Mouse (Mus musculus): ENCODE results near the gene Trim28.

Trim28 gene

GRCm38 (mm10) chr7:13033451-13034147 is 34.7 kb downstream of the Trim28 start:
- DNase-seq (ENCODE audit: low spot score): no peak

DNA sequence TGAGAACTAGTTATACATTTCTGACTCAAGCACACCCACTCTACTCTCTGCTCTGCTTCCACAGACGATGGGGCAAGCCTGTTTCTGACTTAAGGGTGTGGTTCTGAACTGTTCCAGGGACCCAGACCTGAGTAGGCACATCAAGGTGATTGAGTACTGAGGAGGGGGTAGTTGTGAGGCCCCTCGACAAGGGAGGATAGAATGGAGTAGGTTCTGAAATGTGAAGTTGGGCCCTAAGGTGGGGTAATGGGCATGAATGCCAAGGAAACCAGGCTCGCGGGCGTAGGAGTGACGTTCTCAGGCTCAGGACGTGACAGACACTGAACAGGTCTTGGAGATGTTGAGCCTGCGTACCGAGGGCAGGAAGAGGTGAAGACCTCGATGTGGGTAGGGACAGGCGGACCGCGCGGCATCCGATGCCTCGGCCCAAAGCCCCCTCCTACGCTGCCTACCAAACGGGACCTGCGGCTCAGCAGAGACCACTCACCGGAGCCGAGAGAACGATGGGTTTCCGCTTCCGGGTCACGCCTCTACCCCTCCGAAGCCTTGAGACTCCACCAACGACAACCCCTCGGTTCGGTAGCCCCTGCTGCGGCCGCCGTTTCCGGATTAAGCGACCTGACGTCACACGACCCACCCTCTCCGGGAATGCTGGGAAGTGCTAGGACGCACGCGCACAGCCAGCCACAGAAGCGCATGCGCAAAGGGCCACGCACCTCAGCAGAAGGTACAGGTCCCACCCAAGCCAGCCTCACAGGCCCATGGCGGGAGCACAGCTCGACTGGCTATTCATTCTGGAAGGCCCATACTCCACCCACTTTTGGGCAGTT is 35.4 kb downstream of the Trim28 start, which contains the start of gene Chmp2a:
TSS of gene Chmp2a (minus strand) at position 660 of the 830 bp plus-strand sequence.
- peak; percentile 98 for DNase-seq (ENCODE audit: low spot score)

- DNase-seq (ENCODE audit: low spot score): no peak
Observed at GRCm38 (mm10) chr7:13035211-13035855, 36.4 kb downstream of the Trim28 start.

DNA sequence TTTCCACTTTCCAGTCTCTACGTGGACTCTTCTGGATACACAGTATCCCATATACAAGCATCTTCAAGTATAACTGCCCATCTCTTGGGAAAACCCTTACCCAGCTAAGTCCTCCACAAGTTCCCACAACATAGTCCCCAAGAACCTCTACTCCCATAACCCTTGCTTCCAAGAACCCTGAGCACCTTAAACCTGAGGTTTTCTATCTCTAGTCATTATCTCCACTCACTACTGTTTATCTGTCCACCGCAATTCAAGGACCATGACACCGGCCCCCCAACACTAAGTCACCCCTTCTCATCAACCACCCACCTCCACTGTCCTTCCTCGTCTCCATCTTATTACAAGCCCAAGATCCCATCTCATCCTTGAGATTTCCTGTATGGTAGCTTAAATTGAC is 37.9 kb downstream of the Trim28 start:
- no peak for DNase-seq (ENCODE audit: low spot score)

DNA sequence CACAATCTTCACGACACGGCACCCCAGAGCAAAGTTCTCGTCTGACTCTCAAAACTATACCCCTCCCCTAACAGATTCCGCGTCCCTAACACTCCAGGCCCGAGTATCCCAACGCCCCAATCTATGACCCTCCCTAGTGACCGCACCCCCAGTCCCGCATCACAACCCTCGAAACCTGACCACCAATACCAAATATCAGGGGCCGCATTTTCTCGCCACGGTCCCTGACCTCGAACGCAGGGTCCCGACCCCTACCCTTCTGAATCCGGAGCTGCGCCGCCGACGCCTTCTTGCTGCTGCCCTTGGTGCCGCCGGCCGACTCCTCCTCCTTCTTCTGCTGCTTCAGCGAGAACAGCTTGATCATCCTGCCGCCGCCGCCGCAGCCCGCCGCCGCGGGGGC is 38.5 kb downstream of the Trim28 start:
- DNase-seq (ENCODE audit: low spot score): peak; percentile 76

DNA sequence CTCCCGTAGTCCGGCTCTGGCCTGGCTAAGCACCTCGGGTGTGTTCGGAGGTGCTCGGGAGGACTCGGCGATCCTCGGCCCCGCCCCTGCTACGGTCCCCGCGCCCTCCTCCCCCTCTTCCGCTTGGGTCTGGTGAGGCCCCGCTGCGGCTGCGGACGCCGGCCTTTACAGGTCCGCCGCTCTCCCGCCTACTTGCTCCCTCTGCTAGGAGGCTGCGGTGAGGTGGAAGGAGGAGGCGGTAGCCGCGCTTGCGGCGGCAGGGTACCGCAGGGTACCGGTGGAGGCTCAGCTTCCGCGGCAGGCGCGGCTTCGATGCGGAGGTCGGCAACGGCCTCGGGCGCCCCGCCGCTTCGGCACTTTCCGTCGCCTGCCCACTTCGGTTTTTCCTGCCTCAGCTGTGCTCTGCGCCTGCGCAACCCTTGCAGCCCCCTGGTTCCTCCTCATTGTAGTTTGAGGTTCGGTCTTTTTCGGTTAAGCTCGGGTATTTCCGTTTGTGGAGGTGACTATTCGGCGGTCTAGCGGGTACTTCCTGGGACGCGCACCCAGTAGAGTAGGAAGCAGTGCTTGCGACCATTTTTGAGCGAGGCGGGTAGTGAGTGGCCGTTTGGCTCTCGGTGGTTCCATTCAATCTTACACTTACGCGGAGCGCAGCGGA is 39.1 kb downstream of the Trim28 start, which contains the start of gene Ube2m:
TSS of gene Ube2m (minus strand) at position 375 of the 655 bp plus-strand sequence.
- peak; percentile 99 for DNase-seq (ENCODE audit: low spot score)

- no peak for DNase-seq (ENCODE audit: low spot score)
Observed at GRCm38 (mm10) chr7:13038621-13039169, 39.8 kb downstream of the Trim28 start.

DNA sequence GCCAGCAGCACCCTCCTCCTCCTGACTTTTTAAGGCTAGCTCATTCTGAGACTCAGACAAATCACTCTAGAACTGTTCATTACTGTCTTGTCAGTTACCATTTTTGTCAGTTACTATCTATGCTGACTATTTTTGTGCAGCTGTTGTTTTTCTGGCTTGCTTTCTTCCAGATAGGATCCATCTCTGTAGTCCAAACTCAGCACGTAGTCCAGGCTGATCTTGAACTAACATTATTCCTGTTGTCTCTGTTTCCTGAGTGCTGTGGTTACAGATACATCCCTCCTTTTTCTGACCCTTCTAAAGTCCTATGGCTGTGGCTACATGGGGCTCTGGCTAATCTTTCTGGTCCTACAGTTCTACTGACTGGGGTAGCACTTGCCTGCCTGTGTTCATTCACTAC is 40.3 kb downstream of the Trim28 start:
- no peak for DNase-seq (ENCODE audit: low spot score)

DNA sequence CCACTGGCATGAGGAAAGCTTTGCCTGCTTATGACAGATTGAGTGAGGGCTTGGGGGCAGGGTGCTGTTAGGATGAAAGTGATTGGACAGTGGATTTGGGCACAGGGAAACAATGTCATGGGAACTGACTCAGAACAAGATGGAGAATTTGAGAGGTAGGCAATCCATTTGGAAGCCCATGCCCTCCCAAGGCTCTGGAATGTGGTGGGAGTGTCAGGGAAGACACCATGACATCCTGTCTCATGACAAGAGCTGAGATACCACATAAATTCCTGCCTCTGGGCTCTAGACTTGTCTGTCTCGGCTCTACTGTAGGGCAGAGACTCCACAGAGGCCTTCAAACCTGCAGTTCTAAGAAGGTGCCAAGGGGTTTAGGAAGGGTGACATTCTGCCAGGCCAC is 42.3 kb downstream of the Trim28 start:
- DNase-seq (ENCODE audit: low spot score): no peak

GRCm38 (mm10) chr7:13042511-13042910 is 43.6 kb downstream of the Trim28 start:
- DNase-seq (ENCODE audit: low spot score): no peak

DNA sequence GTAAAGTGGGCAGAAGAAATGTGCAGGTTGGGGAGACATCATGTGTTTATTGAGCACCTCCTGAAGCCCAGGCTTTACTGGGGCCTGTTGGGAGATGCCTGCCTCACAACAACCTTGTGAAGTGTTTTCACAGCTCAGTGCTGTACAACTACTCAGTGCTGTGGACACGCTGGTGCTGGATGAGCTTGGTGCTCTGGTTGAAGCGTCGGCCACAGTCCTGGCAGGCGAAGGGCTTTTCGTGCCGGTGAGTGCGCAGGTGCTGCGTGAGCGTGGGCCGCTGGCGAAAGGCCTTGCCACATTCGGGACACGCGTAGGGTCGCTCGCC is 44.2 kb downstream of the Trim28 start:
- no peak for DNase-seq (ENCODE audit: low spot score)

- DNase-seq (ENCODE audit: low spot score): peak; percentile 67
Observed at GRCm38 (mm10) chr7:13043445-13044253, 44.7 kb downstream of the Trim28 start.

- no peak for DNase-seq (ENCODE audit: low spot score)
Observed at GRCm38 (mm10) chr7:13044254-13044625, 45.3 kb downstream of the Trim28 start.

DNA sequence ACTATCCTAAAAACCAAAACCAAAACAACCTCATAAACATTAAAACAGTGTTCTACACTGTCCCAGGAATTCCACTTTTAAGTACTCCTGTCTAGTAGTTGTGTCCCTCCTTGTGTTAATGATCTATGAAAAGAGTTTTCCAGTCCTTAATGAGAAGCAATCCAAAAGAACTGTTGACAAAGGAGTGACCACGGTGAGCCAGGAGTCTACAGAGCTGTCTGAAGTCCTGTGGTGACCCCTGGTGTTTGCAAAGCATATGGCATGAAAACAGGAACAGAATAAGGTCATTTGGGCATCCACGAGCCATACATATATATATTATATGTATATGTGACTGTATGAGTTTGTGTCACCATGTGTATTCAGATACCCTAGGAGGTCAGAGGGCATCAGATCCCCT is 47.2 kb downstream of the Trim28 start:
- DNase-seq (ENCODE audit: low spot score): peak; percentile 74

- no peak for DNase-seq (ENCODE audit: low spot score)
Observed at GRCm38 (mm10) chr7:13053001-13053400, 54.1 kb downstream of the Trim28 start.

DNA sequence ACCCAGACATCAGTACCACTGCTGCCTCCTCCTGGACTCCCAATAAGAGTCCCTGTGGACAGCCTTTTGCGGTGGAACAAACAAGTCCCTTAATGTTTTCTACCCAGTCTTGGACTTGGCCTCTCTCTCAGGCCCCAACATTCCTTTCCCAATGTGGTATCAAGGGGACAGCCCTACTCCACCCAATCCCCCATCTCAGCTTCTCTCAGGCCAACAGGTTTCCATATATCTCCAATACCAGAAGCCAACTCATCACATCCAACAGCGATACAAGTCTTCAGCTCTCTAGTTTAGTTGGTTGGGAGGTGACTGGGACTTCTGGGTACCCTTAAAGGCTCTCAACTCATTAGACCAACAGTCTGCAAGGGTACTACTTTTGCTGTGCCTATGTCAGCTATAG is 54.6 kb downstream of the Trim28 start:
- no peak for DNase-seq (ENCODE audit: low spot score)

DNA sequence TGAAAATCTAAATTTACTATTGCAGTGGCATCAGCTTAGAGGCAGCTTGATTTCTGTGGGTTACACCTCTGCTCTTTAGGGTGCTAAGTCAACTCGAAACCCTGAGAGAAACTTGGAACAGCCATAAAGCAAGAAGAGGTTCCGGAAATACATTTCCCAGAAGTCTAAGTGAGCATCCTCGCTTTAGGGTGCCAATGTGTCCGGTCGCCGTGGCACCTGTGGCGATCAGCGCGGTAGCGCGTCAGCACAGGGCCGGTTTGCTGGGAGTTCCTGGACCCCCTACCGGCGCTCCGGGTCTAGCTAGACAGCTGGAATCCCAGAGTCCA is 55.0 kb downstream of the Trim28 start:
- DNase-seq (ENCODE audit: low spot score): no peak

DNA sequence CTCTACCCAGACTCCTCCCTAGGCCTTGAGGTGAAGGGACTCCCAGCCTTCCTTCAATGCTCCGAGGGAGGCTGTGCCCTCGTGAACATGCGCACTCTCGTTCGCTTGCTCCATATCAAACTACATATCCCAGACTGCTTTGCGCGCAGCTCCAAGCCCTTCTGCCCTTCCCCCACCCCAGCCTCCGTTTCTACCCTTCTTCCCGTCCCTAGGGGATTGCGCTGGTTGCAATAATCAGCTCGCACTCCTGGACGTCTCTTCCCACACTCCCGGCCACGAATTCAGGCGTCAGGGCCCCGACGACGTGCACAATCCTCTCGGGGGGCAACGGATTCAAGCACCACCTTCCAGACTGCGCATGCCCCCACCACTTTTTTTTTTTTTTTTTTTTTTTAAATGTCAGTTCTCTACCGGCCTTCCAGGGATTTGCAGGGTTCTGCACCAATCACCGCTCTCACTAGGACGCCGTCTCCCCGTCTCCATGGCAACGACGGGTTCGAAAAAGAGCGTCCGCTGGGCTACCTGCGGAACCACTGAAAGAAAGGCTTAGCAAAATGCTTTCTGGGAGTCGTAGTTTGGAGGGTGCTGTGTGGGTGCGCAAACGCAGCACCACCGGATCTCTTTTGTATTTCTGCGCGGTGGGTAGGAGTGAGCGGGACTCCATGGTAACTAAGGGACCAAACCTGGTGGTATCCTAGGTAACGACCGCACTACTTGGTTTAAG is 55.5 kb downstream of the Trim28 start, which contains the start of gene Mzf1:
TSS of gene Mzf1 (minus strand) at position 478 of the 724 bp plus-strand sequence.
- DNase-seq (ENCODE audit: low spot score): peak; percentile 95

- no peak for DNase-seq (ENCODE audit: low spot score)
Observed at GRCm38 (mm10) chr7:13056913-13057700, 58.2 kb downstream of the Trim28 start.

DNA sequence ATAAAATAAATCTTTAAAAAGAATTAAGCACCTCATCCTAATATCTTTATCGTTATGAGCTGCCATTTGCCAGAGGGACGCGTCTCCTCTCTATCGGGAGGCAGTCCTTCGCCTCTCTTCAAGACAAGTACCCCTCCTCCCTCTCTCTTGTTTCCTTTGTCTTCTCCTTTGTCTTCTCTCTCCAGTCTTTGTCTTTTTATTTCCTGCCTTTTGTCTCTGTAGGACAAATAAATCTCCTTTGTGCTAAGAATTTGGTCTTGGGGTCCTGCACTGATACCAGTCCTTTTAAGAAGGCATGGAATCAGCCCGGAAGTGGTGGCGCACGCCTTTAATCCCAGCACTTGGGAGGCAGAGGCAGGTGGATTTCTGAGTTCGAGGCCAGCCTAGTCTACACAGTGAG is 60.6 kb downstream of the Trim28 start:
- DNase-seq (ENCODE audit: low spot score): no peak

Measured in testis, postnatal 10 days (tissue).